Mouse (Mus musculus): ENCODE data around the gene Hoxc9. TPM values are rescaled to one million over a fixed set of nuclear protein-coding genes. Genes with fewer than 3 reads are reported as not detected.

The Hoxc9 gene
- total RNA-seq, 1 experiment = 0.54 TPM

GRCm38 (mm10) chr15:103006326-103006725 is 30.1 kb downstream of the Hoxc9 start:
- no peak for DNase-seq (ENCODE audit: low read depth, low spot score)
- H3K4me3 ChIP-seq (ENCODE audit: insufficient read depth in 1 of 2, low read depth in 1 of 2, low read length in 2 of 2, poor library complexity in 1 of 2, severe bottlenecking in 1 of 2) = no peak overlapping the region
- H3K27ac ChIP-seq (ENCODE audit: insufficient read depth, low read depth, low read length, poor library complexity, severe bottlenecking) = no peak overlapping the region
- H3K9me3 ChIP-seq (ENCODE audit: control insufficient read depth, insufficient read depth, low read depth, low read length) = no peaks in the 10 kb centered on the region
- H3K4me1 ChIP-seq (ENCODE audit: control insufficient read depth in 2 of 2, insufficient read depth in 2 of 2, low read length in 2 of 2, poor library complexity in 1 of 2) = peaks cover 0 to 3% of the 10 kb centered on the region in 2 experiments; a peak in 1 of 4 replicates
- no peak overlapping the region for H3K9ac ChIP-seq (ENCODE audit: insufficient read depth, low read depth, low read length, poor library complexity, severe bottlenecking)
- in situ Hi-C loops (cut with MboI; ENCODE audit: low sequenced_read_pairs in 2 of 2, unreplicated experiment in 2 of 2) = no loop called here
- TF ChIP-seq ZNF384 (IDR thresholded peaks at IDR 0.05; ENCODE audit: low read depth, low read length) = no peak
- TF ChIP-seq ZC3H11A (IDR thresholded peaks at IDR 0.05; ENCODE audit: borderline replicate concordance, low read depth, low read length) = no peak
- no peak for TF ChIP-seq MAFK (IDR thresholded peaks at IDR 0.05; ENCODE audit: insufficient read depth, low read depth, low read length)
- TF ChIP-seq CHD2 (IDR thresholded peaks at IDR 0.05; ENCODE audit: low read depth, low read length) = no peak
- TF ChIP-seq HCFC1 (IDR thresholded peaks at IDR 0.05; ENCODE audit: borderline replicate concordance, insufficient read depth, low read length) = no peak
- no peaks in the 10 kb centered on the region for H3K36me3 ChIP-seq (ENCODE audit: control insufficient read depth, insufficient read depth, low read length, poor library complexity, severe bottlenecking)

- in situ Hi-C loops (cut with MboI; ENCODE audit: low sequenced_read_pairs in 2 of 2, unreplicated experiment in 2 of 2) = loop anchor here in 1 of 2 experiments (10.0 kb wide), 1 partner anchor 165 kb away; no protein-coding TSS in a partner anchor
- Histone ChIP-seq H3K9ac (ENCODE audit: insufficient read depth, low read depth, low read length, poor library complexity, severe bottlenecking) (no peak overlapping the region), H3K4me3 (ENCODE audit: insufficient read depth in 1 of 2, low read depth in 1 of 2, low read length in 2 of 2, poor library complexity in 1 of 2, severe bottlenecking in 1 of 2) (peak overlapping the region in 1 of 2 experiments; percentile 4; a peak in 2 of 4 replicates), H3K9me3 (ENCODE audit: control insufficient read depth, insufficient read depth, low read depth, low read length) (no peaks in the 10 kb centered on the region), H3K36me3 (ENCODE audit: control insufficient read depth, insufficient read depth, low read length, poor library complexity, severe bottlenecking) (no peaks in the 10 kb centered on the region), H3K27ac (ENCODE audit: insufficient read depth, low read depth, low read length, poor library complexity, severe bottlenecking) (no peak overlapping the region), H3K4me1 (ENCODE audit: control insufficient read depth in 2 of 2, insufficient read depth in 2 of 2, low read length in 2 of 2, poor library complexity in 1 of 2) (peaks cover 0 to 3% of the 10 kb centered on the region in 2 experiments; a peak in 1 of 4 replicates)
- no peak for DNase-seq (ENCODE audit: low read depth, low spot score)
- TF ChIP-seq HCFC1 (IDR thresholded peaks at IDR 0.05; ENCODE audit: borderline replicate concordance, insufficient read depth, low read length) = no peak
- no peak for TF ChIP-seq CHD2 (IDR thresholded peaks at IDR 0.05; ENCODE audit: low read depth, low read length)
- TF ChIP-seq MAFK (IDR thresholded peaks at IDR 0.05; ENCODE audit: insufficient read depth, low read depth, low read length) = no peak
- no peak for TF ChIP-seq ZNF384 (IDR thresholded peaks at IDR 0.05; ENCODE audit: low read depth, low read length)
- no peak for TF ChIP-seq ZC3H11A (IDR thresholded peaks at IDR 0.05; ENCODE audit: borderline replicate concordance, low read depth, low read length)
Observed at GRCm38 (mm10) chr15:103009265-103010111, 33.2 kb downstream of the Hoxc9 start.

GRCm38 (mm10) chr15:103010112-103010846 is 34.0 kb downstream of the Hoxc9 start:
- Histone ChIP-seq H3K4me3 (ENCODE audit: insufficient read depth in 1 of 2, low read depth in 1 of 2, low read length in 2 of 2, poor library complexity in 1 of 2, severe bottlenecking in 1 of 2) (no peak overlapping the region; a peak in 1 of 4 replicates), H3K27ac (ENCODE audit: insufficient read depth, low read depth, low read length, poor library complexity, severe bottlenecking) (no peak overlapping the region), H3K9me3 (ENCODE audit: control insufficient read depth, insufficient read depth, low read depth, low read length) (no peaks in the 10 kb centered on the region), H3K4me1 (ENCODE audit: control insufficient read depth in 2 of 2, insufficient read depth in 2 of 2, low read length in 2 of 2, poor library complexity in 1 of 2) (peaks cover 0 to 3% of the 10 kb centered on the region in 2 experiments; a peak in 1 of 4 replicates), H3K9ac (ENCODE audit: insufficient read depth, low read depth, low read length, poor library complexity, severe bottlenecking) (no peak overlapping the region), H3K36me3 (ENCODE audit: control insufficient read depth, insufficient read depth, low read length, poor library complexity, severe bottlenecking) (no peaks in the 10 kb centered on the region)
- DNase-seq (ENCODE audit: low read depth, low spot score) = no peak
- TF ChIP-seq HCFC1 (IDR thresholded peaks at IDR 0.05; ENCODE audit: borderline replicate concordance, insufficient read depth, low read length) (no peak), ZNF384 (IDR thresholded peaks at IDR 0.05; ENCODE audit: low read depth, low read length) (no peak), ZC3H11A (IDR thresholded peaks at IDR 0.05; ENCODE audit: borderline replicate concordance, low read depth, low read length) (no peak), MAFK (IDR thresholded peaks at IDR 0.05; ENCODE audit: insufficient read depth, low read depth, low read length) (no peak), CHD2 (IDR thresholded peaks at IDR 0.05; ENCODE audit: low read depth, low read length) (no peak)
- in situ Hi-C loops (cut with MboI; ENCODE audit: low sequenced_read_pairs in 2 of 2, unreplicated experiment in 2 of 2) = loop anchor here in 1 of 2 experiments (10.0 kb wide), 1 partner anchor 165 kb away; no protein-coding TSS in a partner anchor

- Histone ChIP-seq H3K9me3 (ENCODE audit: control insufficient read depth, insufficient read depth, low read depth, low read length) (no peaks in the 10 kb centered on the region), H3K27ac (ENCODE audit: insufficient read depth, low read depth, low read length, poor library complexity, severe bottlenecking) (no peak overlapping the region), H3K36me3 (ENCODE audit: control insufficient read depth, insufficient read depth, low read length, poor library complexity, severe bottlenecking) (no peaks in the 10 kb centered on the region), H3K4me1 (ENCODE audit: control insufficient read depth in 2 of 2, insufficient read depth in 2 of 2, low read length in 2 of 2, poor library complexity in 1 of 2) (peaks cover 0 to 3% of the 10 kb centered on the region in 2 experiments; a peak in 1 of 4 replicates), H3K9ac (ENCODE audit: insufficient read depth, low read depth, low read length, poor library complexity, severe bottlenecking) (no peak overlapping the region), H3K4me3 (ENCODE audit: insufficient read depth in 1 of 2, low read depth in 1 of 2, low read length in 2 of 2, poor library complexity in 1 of 2, severe bottlenecking in 1 of 2) (no peak overlapping the region)
- no peak for TF ChIP-seq MAFK (IDR thresholded peaks at IDR 0.05; ENCODE audit: insufficient read depth, low read depth, low read length)
- no peak for TF ChIP-seq ZNF384 (IDR thresholded peaks at IDR 0.05; ENCODE audit: low read depth, low read length)
- TF ChIP-seq HCFC1 (IDR thresholded peaks at IDR 0.05; ENCODE audit: borderline replicate concordance, insufficient read depth, low read length) = no peak
- no peak for TF ChIP-seq ZC3H11A (IDR thresholded peaks at IDR 0.05; ENCODE audit: borderline replicate concordance, low read depth, low read length)
- TF ChIP-seq CHD2 (IDR thresholded peaks at IDR 0.05; ENCODE audit: low read depth, low read length) = no peak
- in situ Hi-C loops (cut with MboI; ENCODE audit: low sequenced_read_pairs in 2 of 2, unreplicated experiment in 2 of 2) = loop anchor here in 1 of 2 experiments (10.0 kb wide), 1 partner anchor 164 kb away; no protein-coding TSS in a partner anchor
- DNase-seq (ENCODE audit: low read depth, low spot score) = no peak
Observed at GRCm38 (mm10) chr15:103010847-103011555, 34.8 kb downstream of the Hoxc9 start.

Data from ES-E14 (cell line).